Mouse (Mus musculus) kidney, adult 2 months (tissue): Measurements from ENCODE around the gene Zfp385a.

Experiments
- CTCF ChIP-seq: fragments of 200-500 bp; conservative IDR thresholded peaks from 2 replicates; pipeline ENCODE4 v1.5.1; 2011; ENCODE audit warnings: low read depth, mild to moderate bottlenecking, control low read depth, low read length, moderate library complexity, mixed read lengths; ENCODE audit not compliant: insufficient read depth, insufficient read length
- POLR2A ChIP-seq: fragments of 200-500 bp; IDR thresholded peaks from one replicate; pipeline ENCODE4 v1.6.1; 2011; ENCODE audit warnings: low read depth, low read length, control low read depth

DNA sequence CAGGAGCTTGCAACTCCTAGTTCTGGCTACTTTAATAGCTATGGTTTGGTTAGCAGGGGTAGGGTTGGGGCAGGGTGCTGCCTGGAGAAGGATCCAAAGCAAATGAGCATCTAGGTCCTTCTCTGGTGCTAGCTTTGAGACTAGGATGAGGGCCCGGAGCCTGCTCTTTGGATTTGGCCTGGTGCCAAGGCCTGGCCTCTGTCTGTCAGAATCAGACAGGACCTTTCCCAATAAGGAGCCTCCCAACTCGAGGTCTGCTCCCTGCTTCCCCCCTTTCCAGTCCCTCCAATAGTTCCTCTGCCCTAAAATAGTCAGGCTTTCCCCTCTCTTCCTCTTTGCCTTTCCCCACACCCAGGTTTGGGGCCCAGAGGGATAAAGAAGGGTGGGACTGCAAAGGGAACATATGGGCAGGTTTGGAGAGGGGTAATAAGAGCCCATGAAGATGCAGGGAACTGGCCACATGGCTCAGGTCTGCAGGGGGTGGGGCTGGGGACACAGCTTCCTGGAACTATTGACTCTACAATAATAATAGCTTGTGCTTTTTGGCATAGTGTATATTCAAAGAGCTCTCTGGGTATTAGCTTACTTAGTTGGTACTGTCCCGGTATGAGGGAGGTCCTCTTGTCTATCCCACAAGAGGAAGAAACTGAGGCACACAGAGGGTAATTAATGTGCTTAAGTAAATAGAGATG lies 38.9 kb upstream of the Zfp385a start:
- TF ChIP-seq CTCF (no peak), POLR2A (no peak)
